Mouse (Mus musculus) cortical plate, adult 2 months (tissue): ENCODE results near the gene Traf4. TPM values are rescaled to one million over a fixed set of nuclear protein-coding genes. Genes with fewer than 3 reads are reported as not detected.
"Not testable (repeated sequence)": the region's sequence is repeated elsewhere in the genome, so short reads cannot be mapped to it uniquely, and the experiment has no call there.

Experiments
- H3K27ac ChIP-seq: fragments of 200-500 bp; 2 replicates; pipeline ENCODE4 v1.5.1; 2012; ENCODE audit warnings: low read length, control low read depth, inconsistent platforms; ENCODE audit not compliant: insufficient read depth
- H3K4me1 ChIP-seq: fragments of 200-500 bp; 2 replicates; pipeline ENCODE4 v1.6.1; 2011; ENCODE audit warnings: low read length; ENCODE audit not compliant: control insufficient read depth, insufficient read depth
- H3K4me3 ChIP-seq: fragments of 200-500 bp; 2 replicates; pipeline ENCODE4 v1.5.1; 2011; ENCODE audit warnings: mild to moderate bottlenecking, low read length, control low read depth; ENCODE audit not compliant: insufficient read depth
- CTCF ChIP-seq: fragments of 200-500 bp; IDR thresholded peaks from 2 replicates; pipeline ENCODE4 v1.5.1; 2011; ENCODE audit warnings: mild to moderate bottlenecking, control low read depth, low read length; ENCODE audit not compliant: insufficient read depth; ENCODE audit errors: extremely low read depth
- POLR2A ChIP-seq: fragments of 200-500 bp; IDR thresholded peaks from 2 replicates; pipeline ENCODE4 v1.6.1; 2011; ENCODE audit warnings: mild to moderate bottlenecking, low read length, control low read depth; ENCODE audit not compliant: insufficient read depth; ENCODE audit errors: extremely low read depth
- polyA plus RNA-seq: library from polyadenylated mRNA; depleted of rRNA; stranded (reverse); fragments of >200 nt; gene quantifications from 2 replicates; pipeline ENCODE4 v1.2.3, GENCODE M21; 2012

Traf4 gene
- polyA plus RNA-seq, 1 experiment: 19.6 TPM

DNA sequence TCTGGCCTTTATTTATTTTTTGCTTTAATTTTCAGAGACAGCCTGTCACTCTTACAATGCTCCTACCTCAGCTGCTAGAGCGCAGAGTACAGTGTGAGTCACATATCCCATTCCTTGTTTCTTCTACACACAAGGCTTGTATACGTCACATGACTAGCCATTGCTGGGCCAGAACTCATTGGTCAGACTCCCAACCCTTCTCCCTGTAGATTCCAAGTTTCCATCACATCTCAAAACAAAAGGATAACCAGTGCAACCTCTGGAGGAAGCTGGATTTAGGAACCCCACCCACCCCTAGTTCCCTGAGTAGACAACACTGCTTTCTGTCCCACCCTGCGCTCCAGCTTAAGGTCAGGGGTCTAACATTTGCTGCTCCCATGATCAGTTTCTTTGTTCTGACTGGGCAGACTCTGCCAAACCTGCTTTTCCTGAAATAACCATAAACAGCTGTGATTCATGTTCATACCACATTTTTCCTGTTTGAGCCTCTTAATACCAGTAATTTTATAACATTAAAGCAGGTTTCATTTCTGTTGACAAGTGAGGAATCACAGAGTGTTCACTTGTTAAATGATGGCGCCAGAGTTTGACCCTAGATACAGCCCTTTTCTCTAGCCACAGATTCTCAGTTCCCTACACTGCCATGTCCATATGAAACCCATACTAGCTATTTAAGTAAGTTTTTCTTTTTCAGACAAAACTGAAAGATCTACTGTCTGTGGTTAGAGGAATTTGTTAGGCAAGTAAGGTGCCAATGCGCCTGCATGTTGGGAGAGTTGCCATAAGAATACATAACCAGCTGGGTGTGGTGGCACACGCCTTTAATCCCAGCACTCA, 18.5 kb downstream of the Traf4 start:
- Histone ChIP-seq H3K4me1 (no peaks in the 10 kb centered on the region), H3K4me3 (no peak overlapping the region), H3K27ac (no peak overlapping the region)
- TF ChIP-seq POLR2A: no peak
- no peak for TF ChIP-seq CTCF

DNA sequence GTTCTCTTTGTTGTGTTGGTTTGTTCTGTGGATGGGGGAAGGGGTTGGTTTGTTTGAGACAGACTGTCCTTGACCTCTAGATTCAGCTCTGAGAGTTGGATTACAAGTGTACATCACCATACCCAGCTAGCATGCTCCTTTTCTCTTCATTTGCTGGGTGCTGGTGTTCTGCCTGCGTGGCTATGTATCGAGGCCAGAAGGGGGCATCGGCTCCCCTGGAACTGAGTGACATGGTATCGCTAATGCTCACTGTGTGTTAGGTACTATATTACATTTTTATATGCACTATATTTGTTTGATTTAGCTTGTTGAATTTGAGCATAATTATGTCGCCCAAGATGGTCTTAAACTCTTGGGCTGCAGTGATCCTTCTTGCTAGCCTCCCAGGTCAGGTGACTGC, 19.2 kb downstream of the Traf4 start:
- TF ChIP-seq CTCF: 0 out of 2 replicates have a peak, but pooled peaks have one; percentile 15
- no peak for TF ChIP-seq POLR2A
- H3K4me3 ChIP-seq: no peak overlapping the region
- H3K4me1 ChIP-seq: no peaks in the 10 kb centered on the region
- H3K27ac ChIP-seq: no peak overlapping the region

DNA sequence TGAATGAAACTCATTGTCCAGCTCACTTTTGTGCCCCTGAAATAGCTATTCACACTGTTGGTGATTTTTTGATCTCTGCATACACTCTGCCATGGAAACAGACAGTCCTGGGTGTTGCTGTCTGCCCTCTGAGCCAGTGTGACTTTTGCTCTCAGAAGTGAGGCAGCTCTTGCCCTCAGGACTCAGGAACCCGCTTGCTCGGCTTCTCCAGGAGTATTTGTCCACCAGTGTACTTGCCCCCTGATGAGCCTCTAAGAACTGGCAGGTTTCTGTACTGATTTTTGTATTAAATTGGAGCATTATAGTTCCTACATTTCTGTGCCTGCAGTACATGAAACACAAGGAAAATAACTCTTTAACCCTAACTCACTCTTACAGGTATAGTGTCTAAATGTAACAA, 21.9 kb downstream of the Traf4 start:
- no peak for TF ChIP-seq POLR2A
- no peak overlapping the region for H3K4me3 ChIP-seq
- no peak overlapping the region for H3K27ac ChIP-seq
- no peaks in the 10 kb centered on the region for H3K4me1 ChIP-seq

DNA sequence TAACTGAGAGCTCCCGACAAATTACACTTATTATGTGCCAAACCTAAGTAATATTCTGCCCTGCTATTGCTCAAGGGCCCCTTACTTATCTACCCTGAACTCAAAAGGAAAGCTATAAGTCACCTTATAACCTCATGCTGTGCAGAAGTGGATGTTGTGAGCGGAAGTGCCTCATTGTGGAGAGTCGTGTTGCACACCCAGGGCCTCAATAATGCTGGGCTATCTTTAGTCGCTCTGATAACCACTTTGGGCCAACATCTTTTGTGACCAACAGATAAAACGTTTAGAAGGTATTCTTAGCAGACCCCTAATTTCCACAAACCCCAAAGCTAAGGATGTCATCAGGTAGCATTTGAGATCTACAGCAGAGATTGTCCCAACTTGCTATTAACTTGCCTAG, 24.7 kb downstream of the Traf4 start:
- TF ChIP-seq POLR2A: no peak
- TF ChIP-seq CTCF: no peak
- no peak overlapping the region for H3K27ac ChIP-seq
- H3K4me1 ChIP-seq: no peaks in the 10 kb centered on the region; the same call in 1 of the 2 replicates
- H3K4me3 ChIP-seq: no peak overlapping the region

DNA sequence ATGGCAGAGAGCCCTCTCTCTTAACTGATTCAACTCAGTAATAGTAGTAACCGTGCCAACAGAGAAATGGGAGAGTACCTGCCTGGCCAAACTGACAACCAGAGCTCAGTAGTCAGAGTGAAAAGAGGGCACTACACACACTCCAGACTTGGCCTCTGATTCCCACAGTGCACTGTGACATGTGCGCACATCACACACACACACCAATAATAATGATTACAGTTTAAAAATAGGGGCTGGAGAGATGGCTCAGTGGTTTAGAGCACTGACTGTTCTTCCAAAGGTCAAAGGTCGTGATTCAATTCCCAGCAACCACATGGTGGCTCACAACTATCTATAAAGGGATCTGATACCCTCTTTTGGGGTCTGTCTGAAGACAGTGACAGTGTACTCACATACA, 27.4 kb downstream of the Traf4 start:
- Histone ChIP-seq H3K4me1 (no peaks in the 10 kb centered on the region; the same call in 1 of the 2 replicates), H3K4me3 (no peak overlapping the region)
- TF ChIP-seq POLR2A (no peak), CTCF (no peak)

DNA sequence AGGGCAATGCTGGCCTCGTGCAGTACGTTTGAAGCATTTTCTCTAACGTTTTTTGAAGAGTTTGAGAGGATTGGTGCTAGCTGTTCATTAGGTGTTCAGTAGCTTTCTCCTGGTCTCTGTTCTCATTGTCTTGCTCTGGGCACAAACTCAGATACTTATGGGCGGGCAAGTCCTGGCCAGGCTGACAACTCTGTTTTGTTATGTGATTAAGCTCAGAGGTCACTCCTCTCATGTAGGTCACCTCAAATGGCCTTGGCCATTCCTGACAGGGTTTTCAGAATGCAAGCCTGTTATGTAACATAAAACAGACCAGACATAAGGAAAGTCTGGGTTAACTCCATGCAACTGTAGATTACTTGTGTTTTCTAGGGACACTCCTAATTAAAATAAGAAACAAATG, 27.8 kb downstream of the Traf4 start:
- TF ChIP-seq CTCF (no peak), POLR2A (no peak)
- no peak overlapping the region for H3K4me3 ChIP-seq
- no peak overlapping the region for H3K27ac ChIP-seq
- H3K4me1 ChIP-seq: no peaks in the 10 kb centered on the region; the same call in 1 of the 2 replicates

More for the DNA sequence above, 27.4 kb downstream of the Traf4 start:
- H3K27ac ChIP-seq: no peak overlapping the region

DNA sequence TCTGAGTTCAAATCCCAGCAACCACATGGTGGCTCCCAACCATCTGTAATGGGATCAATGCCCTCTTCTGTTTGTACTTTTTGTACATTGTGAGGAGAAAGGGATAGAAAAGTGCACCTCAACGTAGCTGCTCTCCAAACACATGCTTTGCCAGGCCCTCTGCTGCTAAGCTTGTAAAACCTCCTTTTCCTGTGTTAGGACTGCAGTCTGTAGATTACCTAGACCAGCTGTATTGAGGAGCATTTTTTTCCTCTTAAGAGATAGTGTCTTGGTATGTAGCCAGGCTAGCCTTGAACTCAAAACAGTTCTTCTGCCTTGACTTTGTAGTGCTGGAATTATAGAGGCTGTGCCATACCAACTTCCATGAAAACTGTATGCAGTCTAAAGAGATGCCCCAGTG, 29.3 kb downstream of the Traf4 start:
- Histone ChIP-seq H3K4me1 (no peaks in the 10 kb centered on the region; the same call in 1 of the 2 replicates), H3K4me3 (no peak overlapping the region), H3K27ac (no peak overlapping the region)
- TF ChIP-seq CTCF: no peak
- TF ChIP-seq POLR2A: no peak

DNA sequence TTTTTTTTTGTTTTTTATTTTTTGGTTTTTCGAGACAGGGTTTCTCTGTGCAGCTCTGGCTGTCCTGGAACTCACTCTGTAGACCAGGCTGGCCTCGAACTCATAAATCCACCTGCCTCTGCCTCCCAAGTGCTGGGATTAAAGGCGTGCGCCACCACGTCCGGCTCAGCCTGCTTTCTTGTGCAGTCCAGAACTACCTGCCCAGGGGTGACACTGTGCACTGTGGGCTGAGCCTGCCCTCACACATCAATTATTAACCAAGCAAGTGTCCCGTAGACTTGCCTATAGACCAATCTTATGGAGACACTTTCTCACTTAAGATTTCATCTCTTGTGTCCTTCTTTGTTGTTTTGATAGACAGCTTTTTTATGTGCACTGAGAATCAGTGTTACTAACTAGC, 30.1 kb downstream of the Traf4 start:
- H3K4me1 ChIP-seq, H3K4me3 ChIP-seq, H3K27ac ChIP-seq: not testable (repeated sequence)

DNA sequence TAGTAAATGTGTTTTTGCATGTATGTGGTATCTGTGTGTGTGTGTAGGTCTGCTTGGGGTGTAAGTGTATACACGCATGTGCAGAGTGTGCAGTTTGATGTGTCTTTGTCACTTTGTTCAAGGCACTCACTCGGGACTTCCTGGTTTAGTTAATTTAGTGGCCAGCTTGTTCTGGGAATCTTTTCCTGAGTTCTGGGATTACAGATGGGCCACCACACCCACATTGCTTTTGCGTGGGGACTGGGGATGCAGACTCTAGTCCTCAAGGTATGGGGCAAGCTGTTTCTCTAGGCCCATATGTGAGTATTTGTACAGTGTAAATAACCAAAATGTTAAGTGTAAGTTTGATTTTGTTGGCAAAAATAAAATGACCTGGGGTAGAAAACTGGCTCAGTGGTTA, 31.0 kb downstream of the Traf4 start:
- H3K4me1 ChIP-seq: no peaks in the 10 kb centered on the region; the same call in 1 of the 2 replicates
- no peak overlapping the region for H3K4me3 ChIP-seq
- TF ChIP-seq CTCF (no peak), POLR2A (no peak)
- H3K27ac ChIP-seq: no peak overlapping the region

DNA sequence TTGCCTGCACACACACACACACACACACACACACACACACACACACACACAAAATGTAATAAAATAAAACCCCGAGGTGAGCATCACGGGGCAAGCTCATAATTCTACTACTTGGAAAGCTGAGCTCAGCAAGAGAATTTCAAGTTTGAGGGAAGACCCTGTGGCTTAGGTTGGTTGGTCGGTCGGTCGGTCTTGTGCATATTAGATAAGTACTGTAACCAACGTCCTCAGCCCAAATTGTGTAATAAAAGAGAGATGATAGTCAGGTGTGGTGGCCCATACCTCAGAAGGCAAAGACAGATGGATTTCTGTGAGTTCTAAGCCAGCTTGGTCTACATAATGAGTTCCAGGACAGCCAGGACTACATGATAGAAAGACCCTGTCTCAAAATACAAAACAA, 31.5 kb downstream of the Traf4 start:
- Histone ChIP-seq H3K4me3 (no peak overlapping the region), H3K27ac (no peak overlapping the region), H3K4me1 (no peaks in the 10 kb centered on the region; the same call in 1 of the 2 replicates)
- TF ChIP-seq CTCF (no peak), POLR2A (no peak)

DNA sequence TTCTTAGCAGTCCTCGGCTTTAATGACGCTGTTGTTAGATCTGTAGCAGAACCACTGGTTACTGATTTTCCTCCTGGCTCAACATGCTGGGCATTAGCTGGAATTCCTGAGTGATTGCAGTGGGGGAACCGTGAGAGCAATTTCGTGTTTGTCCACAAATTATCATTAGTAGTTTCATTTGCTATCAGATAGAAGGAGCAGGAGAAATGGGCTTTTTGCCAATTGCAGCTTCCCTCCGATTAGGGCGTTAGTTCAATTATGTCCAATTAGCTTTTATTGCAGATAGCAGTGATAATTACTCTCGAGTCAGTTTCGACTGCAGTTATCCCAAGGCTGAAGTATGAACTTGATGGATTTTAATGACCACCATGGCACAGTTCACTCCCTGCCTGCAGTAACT, 35.9 kb downstream of the Traf4 start:
- H3K4me1 ChIP-seq: peaks cover 4% of the 10 kb centered on the region; the same call in 1 of the 2 replicates
- H3K4me3 ChIP-seq: no peak overlapping the region
- H3K27ac ChIP-seq: no peak overlapping the region
- TF ChIP-seq POLR2A: no peak
- no peak for TF ChIP-seq CTCF
